Mouse (Mus musculus) olfactory bulb, adult 2 months (tissue): ENCODE measurements around the gene Nudcd3.

Source experiments
- CTCF ChIP-seq: fragments of 200-500 bp; IDR thresholded peaks from 2 replicates; pipeline ENCODE4 v1.5.1; 2012; ENCODE audit warnings: low read depth, mild to moderate bottlenecking, low read length, moderate library complexity; ENCODE audit not compliant: insufficient read depth
- POLR2A ChIP-seq: fragments of 200-500 bp; IDR thresholded peaks from 2 replicates; pipeline ENCODE4 v1.6.1; 2012; ENCODE audit warnings: mild to moderate bottlenecking, low read depth, low read length, moderate library complexity; ENCODE audit not compliant: insufficient read depth

DNA sequence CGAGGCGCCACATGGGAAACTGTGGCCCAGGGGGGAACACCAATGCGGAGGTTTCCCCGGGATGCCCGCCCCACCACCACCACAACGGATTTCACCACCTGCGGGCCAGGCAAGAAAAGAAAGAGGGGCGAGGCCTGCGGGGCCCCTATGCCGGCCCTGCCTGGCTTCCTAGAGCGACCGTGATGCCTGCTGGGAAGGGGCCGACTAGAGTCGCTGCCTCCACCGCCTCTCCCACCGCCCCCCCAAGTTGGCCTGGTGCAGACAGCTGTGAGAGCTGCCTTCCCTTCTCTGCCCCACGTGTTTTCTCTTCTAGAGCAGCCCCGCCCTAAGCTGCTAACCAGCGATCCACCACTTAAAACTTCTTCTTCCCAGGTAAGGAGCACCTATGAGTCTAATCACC is 44.5 kb upstream of the Nudcd3 start:
- TF ChIP-seq POLR2A (no peak), CTCF (no peak)
